Mouse (Mus musculus) heart, postnatal 4 days (tissue): ENCODE measurements around the gene Ptp4a2. TPM values are rescaled to one million over a fixed set of nuclear protein-coding genes. Genes with fewer than 3 reads are reported as not detected.
"Not testable (repeated sequence)": the region's sequence is repeated elsewhere in the genome, so short reads cannot be mapped to it uniquely, and the experiment has no call there.

ENCODE experiments used
- DNase-seq: peaks from one replicate; pipeline ENCODE4 v3.0.0; 2021
- microRNA-seq, 2 experiments: library from miRNA; unstranded; fragments of <30 nt; microRNA quantifications; one replicate each; pipeline ENCODE4 v1.2.0; 2021 to 2022
- total RNA-seq, 2 experiments: library from RNA; stranded (reverse); gene quantifications; 2 replicates each; pipeline ENCODE4 v1.2.3; 2021

Gene Ptp4a2
- total RNA-seq, 2 experiments from 2014 or later: 293 to 301 TPM

GRCm38 (mm10) chr4:129884041-129884930 lies 73.3 kb downstream of the Ptp4a2 start:
- no peak for DNase-seq

DNA sequence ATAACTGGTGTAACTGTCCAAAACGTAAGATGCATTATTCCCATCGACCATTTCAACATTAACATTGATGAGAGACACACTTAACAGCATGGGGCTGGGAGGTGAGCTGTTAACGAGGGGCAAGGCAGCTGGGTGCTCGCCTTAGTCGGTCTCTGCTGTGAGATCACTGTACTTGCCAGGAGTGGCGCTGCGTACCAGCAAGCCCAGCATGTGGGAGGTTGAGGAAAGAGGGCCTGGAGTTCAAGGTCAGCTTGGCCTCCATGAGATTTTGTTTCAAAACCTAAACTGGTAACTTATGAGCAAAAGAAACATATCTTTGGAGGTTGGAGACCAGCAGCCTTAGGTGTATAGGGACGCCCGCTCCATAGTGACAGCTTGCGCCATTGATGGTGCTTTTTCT lies 78.6 kb downstream of the Ptp4a2 start:
- DNase-seq: no peak

GRCm38 (mm10) chr4:129890094-129890493 lies 79.1 kb downstream of the Ptp4a2 start:
- no peak for DNase-seq

- no peak for DNase-seq
Measured at GRCm38 (mm10) chr4:129894861-129895260, 83.8 kb downstream of the Ptp4a2 start.

GRCm38 (mm10) chr4:129898815-129899214 lies 87.8 kb downstream of the Ptp4a2 start:
- not testable (repeated sequence) for DNase-seq

Small RNA genes within 50 kb of the gene (microRNA-seq; reads per million reads assigned to microRNA genes)
- 0 reads per million in 2 experiments for gene Gm28017

Other genes starting within 250 kb of the Ptp4a2 start
- gene Lck, start 237.6 kb upstream of the Ptp4a2 start, total RNA-seq: under 1 TPM; 0.86 to 0.91 TPM
- gene Fam167b, start 232.7 kb upstream of the Ptp4a2 start, total RNA-seq: 1 to 10 TPM; 1.5 TPM
- gene Eif3i, start 210.6 kb upstream of the Ptp4a2 start, total RNA-seq: 100 to 1,000 TPM; 146 to 160 TPM
- 10 to 100 TPM; 64.8 to 72.1 TPM for gene Tmem234, start 210.6 kb upstream of the Ptp4a2 start, total RNA-seq
- gene Dcdc2b, start 197.0 kb upstream of the Ptp4a2 start, total RNA-seq: under 1 TPM; 0.27 to 0.76 TPM
- gene Iqcc, start 192.1 kb upstream of the Ptp4a2 start, total RNA-seq: 10 to 100 TPM in 1 of 2 experiments, 1 to 10 TPM in 1; 9.3 to 14.3 TPM
- gene Ccdc28b, start 187.3 kb upstream of the Ptp4a2 start, total RNA-seq: 10 to 100 TPM; 30.9 to 33.3 TPM
- gene Txlna, start 170.2 kb upstream of the Ptp4a2 start, total RNA-seq: 10 to 100 TPM; 40.0 to 41.9 TPM
- 10 to 100 TPM; 70.2 to 71.9 TPM for gene Kpna6, start 138.5 kb upstream of the Ptp4a2 start, total RNA-seq
- 1 to 10 TPM; 6.6 to 6.7 TPM for gene Tmem39b, start 114.4 kb upstream of the Ptp4a2 start, total RNA-seq
- gene Khdrbs1, start 68.9 kb upstream of the Ptp4a2 start, total RNA-seq: 100 to 1,000 TPM; 102 to 110 TPM
- gene Spocd1, start 118.0 kb downstream of the Ptp4a2 start, total RNA-seq: under 1 TPM in 1 of 2 experiments, not detected in 1; 0.11 TPM
- 1 to 10 TPM; 5.5 to 6.6 TPM for gene Adgrb2, start 173.7 kb downstream of the Ptp4a2 start, total RNA-seq
- gene Col16a1, start 236.6 kb downstream of the Ptp4a2 start, total RNA-seq: 10 to 100 TPM; 33.1 to 34.7 TPM